Mouse (Mus musculus): ENCODE data around the gene Zfyve1. TPM values are rescaled to one million over a fixed set of nuclear protein-coding genes. Genes with fewer than 3 reads are reported as not detected.

Gene Zfyve1
- polyA plus RNA-seq, 1 experiment from 2014 or later, result 27.5 TPM

DNA sequence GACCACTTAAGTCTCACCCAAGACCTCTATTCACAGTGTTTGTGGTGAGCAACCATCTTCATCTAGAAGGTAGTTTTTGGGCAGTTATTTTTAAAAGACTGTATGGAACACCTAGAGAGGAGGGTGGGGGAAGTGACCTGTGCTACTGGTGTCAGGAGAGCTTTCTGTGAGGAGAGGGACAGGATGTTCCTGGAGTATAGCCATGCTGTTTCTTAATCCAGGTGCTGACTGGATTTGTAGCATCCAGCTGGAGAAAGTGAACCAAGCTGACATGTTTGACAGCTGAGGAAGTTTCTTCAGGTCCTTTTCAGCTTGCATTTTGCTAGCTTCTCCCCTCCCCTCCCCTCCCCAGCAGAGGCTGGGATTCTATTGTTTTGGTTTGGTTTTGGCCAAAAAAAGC lies 52.2 kb downstream of the Zfyve1 start:
- no peaks in the 10 kb centered on the region for H3K9me3 ChIP-seq (ENCODE audit: control insufficient read depth, low read length)
- no peak overlapping the region for H3K27ac ChIP-seq (replicated peaks; ENCODE audit: low read depth, low read length)
- ATAC-seq (ENCODE audit: low FRiP score, low TSS enrichment), result no peak
- DNase-seq, result no peak
- H3K27me3 ChIP-seq (ENCODE audit: control insufficient read depth, insufficient read depth, low read length), result no peaks in the 10 kb centered on the region
- no peak overlapping the region for H3K4me2 ChIP-seq (ENCODE audit: low read length)
- no peak overlapping the region for H3K4me3 ChIP-seq (replicated peaks; ENCODE audit: low read depth, low read length)
- no peaks in the 10 kb centered on the region for H3K4me1 ChIP-seq (ENCODE audit: control insufficient read depth, insufficient read depth, low read length)
- H3K9ac ChIP-seq (replicated peaks; ENCODE audit: low read length), result no peak overlapping the region
- peaks cover 66% of the 10 kb centered on the region for H3K36me3 ChIP-seq (ENCODE audit: control insufficient read depth, insufficient read depth, low read length)

DNA sequence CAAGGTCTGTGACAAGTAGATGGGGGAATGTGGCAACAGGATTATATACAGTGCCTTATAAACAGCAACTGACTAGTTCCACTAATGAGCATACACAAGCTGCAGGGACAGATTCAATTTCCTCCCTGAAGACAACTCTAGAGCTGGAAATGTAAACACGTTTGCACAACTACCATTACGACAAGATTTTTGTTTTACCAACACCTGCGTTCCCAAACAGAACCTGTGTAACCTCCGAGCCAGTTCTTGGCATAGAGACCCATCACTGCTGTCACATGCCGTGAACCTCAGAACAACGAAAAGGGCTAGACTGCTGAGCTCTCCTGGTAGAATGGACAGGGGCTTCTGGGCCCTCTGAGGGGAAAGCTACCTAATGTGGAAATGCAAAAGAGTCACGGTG lies 53.0 kb downstream of the Zfyve1 start:
- ATAC-seq (ENCODE audit: low FRiP score, low TSS enrichment) (no peak), DNase-seq (no peak)
- 89% methylated on average over 7 of the region's 7 CpGs for WGBS
- no peak overlapping the region for H3K4me3 ChIP-seq (replicated peaks; ENCODE audit: low read depth, low read length)
- H3K4me1 ChIP-seq (ENCODE audit: control insufficient read depth, insufficient read depth, low read length), result no peaks in the 10 kb centered on the region
- no peak overlapping the region for H3K4me2 ChIP-seq (ENCODE audit: low read length)
- H3K36me3 ChIP-seq (ENCODE audit: control insufficient read depth, insufficient read depth, low read length), result peaks cover 68% of the 10 kb centered on the region
- no peak overlapping the region for H3K27ac ChIP-seq (replicated peaks; ENCODE audit: low read depth, low read length)
- H3K27me3 ChIP-seq (ENCODE audit: control insufficient read depth, insufficient read depth, low read length), result no peaks in the 10 kb centered on the region
- no peaks in the 10 kb centered on the region for H3K9me3 ChIP-seq (ENCODE audit: control insufficient read depth, low read length)
- no peak overlapping the region for H3K9ac ChIP-seq (replicated peaks; ENCODE audit: low read length)

DNA sequence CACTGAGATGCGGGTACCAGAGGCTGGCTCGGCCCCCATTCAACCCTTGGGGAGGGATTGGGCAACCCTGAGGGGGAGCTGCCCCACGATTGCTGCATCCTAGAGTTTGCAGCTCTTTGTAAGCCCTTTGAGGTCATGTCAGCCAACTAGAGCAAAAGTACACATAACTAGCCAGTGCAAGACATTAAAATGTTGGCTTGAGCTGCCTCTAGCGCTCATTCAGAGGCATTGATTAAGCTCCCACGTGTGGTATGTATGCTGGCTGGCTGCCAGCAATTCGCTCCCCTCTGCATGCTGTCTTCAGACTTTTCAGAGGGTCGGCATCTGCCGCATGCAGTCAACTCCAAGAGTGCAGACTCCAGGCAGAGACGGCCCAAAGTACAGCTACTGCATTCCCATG lies 61.0 kb downstream of the Zfyve1 start:
- Histone ChIP-seq H3K36me3 (ENCODE audit: control insufficient read depth, insufficient read depth, low read length) (peaks cover 78% of the 10 kb centered on the region), H3K4me1 (ENCODE audit: control insufficient read depth, insufficient read depth, low read length) (peaks cover 8% of the 10 kb centered on the region; the same call in 1 of the 2 replicates), H3K9ac (replicated peaks; ENCODE audit: low read length) (no peak overlapping the region), H3K27ac (replicated peaks; ENCODE audit: low read depth, low read length) (no peak overlapping the region), H3K9me3 (ENCODE audit: control insufficient read depth, low read length) (no peaks in the 10 kb centered on the region), H3K4me3 (replicated peaks; ENCODE audit: low read depth, low read length) (no peak overlapping the region), H3K27me3 (ENCODE audit: control insufficient read depth, insufficient read depth, low read length) (no peaks in the 10 kb centered on the region), H3K4me2 (ENCODE audit: low read length) (no peak overlapping the region)
- WGBS, result 40% methylated on average over 9 of the region's 9 CpGs
- DNase-seq (peak; percentile 85), ATAC-seq (ENCODE audit: low FRiP score, low TSS enrichment) (peak; percentile 31; the same call in 1 of the 2 replicates)

DNA sequence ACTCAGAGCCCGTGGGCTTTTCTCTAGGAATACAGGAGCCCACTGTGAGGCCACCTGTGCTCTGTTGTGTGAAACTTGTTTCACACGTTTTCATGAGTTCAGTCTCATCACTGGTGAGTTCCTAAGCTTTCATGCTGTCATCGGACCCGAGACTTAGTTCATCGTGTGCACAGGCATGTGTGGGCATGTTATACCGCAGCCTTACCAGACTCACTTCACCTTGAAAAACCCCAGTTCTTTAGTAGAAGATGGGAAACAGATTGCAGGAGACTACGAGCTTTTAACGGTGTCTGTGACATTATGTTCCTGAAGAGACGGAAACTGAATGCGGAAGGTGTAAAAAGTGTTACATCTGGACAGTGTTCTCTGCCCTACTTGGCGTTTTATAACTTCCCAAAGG lies 61.6 kb downstream of the Zfyve1 start:
- no peak for ATAC-seq (ENCODE audit: low FRiP score, low TSS enrichment)
- H3K36me3 ChIP-seq (ENCODE audit: control insufficient read depth, insufficient read depth, low read length), result peaks cover 75% of the 10 kb centered on the region

DNA sequence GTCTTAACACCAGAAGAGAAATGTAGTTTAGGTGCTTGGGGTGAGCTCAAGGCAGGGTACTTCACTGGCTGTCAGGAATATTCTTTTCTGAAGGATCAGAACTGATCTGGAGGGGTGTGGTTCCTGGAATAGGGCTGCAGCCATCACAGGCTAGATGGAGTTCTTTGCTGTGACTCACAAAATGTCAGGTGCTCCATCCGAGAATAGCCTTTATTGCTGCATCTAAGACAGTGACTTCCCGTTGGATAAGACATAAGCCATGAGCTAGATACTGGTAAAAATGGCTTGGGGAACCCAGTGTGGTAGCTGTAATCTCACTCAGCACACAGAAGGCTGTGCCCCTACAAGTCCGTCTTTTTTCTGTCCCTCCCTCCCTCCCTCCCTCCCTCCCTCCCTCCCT lies 62.8 kb downstream of the Zfyve1 start:
- H3K36me3 ChIP-seq (ENCODE audit: control insufficient read depth, insufficient read depth, low read length), result peaks cover 68% of the 10 kb centered on the region
- H3K4me2 ChIP-seq (ENCODE audit: low read length), result no peak overlapping the region
- H3K9ac ChIP-seq (replicated peaks; ENCODE audit: low read length), result no peak overlapping the region
- DNase-seq, result no peak
- no peaks in the 10 kb centered on the region for H3K9me3 ChIP-seq (ENCODE audit: control insufficient read depth, low read length)
- H3K4me3 ChIP-seq (replicated peaks; ENCODE audit: low read depth, low read length), result no peak overlapping the region
- H3K27ac ChIP-seq (replicated peaks; ENCODE audit: low read depth, low read length), result no peak overlapping the region
- ATAC-seq (ENCODE audit: low FRiP score, low TSS enrichment), result no peak
- 81% methylated on average over 3 of the region's 3 CpGs for WGBS
- H3K4me1 ChIP-seq (ENCODE audit: control insufficient read depth, insufficient read depth, low read length), result peaks cover 8% of the 10 kb centered on the region; the same call in 1 of the 2 replicates
- no peaks in the 10 kb centered on the region for H3K27me3 ChIP-seq (ENCODE audit: control insufficient read depth, insufficient read depth, low read length)

More for the DNA sequence above, 61.6 kb downstream of the Zfyve1 start:
- 93% methylated on average over 11 of the region's 11 CpGs for WGBS
- Histone ChIP-seq H3K4me3 (replicated peaks; ENCODE audit: low read depth, low read length) (no peak overlapping the region), H3K27me3 (ENCODE audit: control insufficient read depth, insufficient read depth, low read length) (no peaks in the 10 kb centered on the region), H3K9me3 (ENCODE audit: control insufficient read depth, low read length) (no peaks in the 10 kb centered on the region), H3K27ac (replicated peaks; ENCODE audit: low read depth, low read length) (no peak overlapping the region), H3K9ac (replicated peaks; ENCODE audit: low read length) (no peak overlapping the region), H3K4me2 (ENCODE audit: low read length) (no peak overlapping the region), H3K4me1 (ENCODE audit: control insufficient read depth, insufficient read depth, low read length) (peaks cover 8% of the 10 kb centered on the region; the same call in 1 of the 2 replicates)
- DNase-seq, result no peak

DNA sequence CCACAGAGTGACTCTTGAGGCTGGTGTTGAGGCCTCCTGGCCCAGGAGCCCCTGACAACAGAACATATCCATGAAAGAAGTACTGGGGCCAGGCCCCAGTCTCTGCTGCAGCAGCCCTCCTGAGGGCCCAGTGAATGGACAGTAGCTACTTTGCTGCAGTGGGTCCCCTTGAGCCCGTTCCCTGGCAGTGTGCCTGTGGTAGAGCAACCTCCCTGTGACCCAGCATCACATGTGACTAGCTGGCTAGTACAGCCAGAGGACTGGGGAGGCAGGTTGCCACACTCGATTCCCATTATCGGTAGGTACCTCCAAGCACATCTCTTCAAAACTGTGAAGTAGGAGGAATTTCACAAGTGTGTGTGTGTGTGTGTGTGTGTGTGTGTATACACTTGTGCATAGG lies 64.1 kb downstream of the Zfyve1 start:
- WGBS, result 90% methylated on average over 3 of the region's 3 CpGs
- DNase-seq (no peak), ATAC-seq (ENCODE audit: low FRiP score, low TSS enrichment) (no peak)
- Histone ChIP-seq H3K4me1 (ENCODE audit: control insufficient read depth, insufficient read depth, low read length) (peaks cover 8% of the 10 kb centered on the region; the same call in 1 of the 2 replicates), H3K27me3 (ENCODE audit: control insufficient read depth, insufficient read depth, low read length) (no peaks in the 10 kb centered on the region), H3K9ac (replicated peaks; ENCODE audit: low read length) (no peak overlapping the region), H3K4me2 (ENCODE audit: low read length) (no peak overlapping the region), H3K27ac (replicated peaks; ENCODE audit: low read depth, low read length) (no peak overlapping the region), H3K9me3 (ENCODE audit: control insufficient read depth, low read length) (no peaks in the 10 kb centered on the region), H3K4me3 (replicated peaks; ENCODE audit: low read depth, low read length) (no peak overlapping the region), H3K36me3 (ENCODE audit: control insufficient read depth, insufficient read depth, low read length) (peaks cover 56% of the 10 kb centered on the region)

DNA sequence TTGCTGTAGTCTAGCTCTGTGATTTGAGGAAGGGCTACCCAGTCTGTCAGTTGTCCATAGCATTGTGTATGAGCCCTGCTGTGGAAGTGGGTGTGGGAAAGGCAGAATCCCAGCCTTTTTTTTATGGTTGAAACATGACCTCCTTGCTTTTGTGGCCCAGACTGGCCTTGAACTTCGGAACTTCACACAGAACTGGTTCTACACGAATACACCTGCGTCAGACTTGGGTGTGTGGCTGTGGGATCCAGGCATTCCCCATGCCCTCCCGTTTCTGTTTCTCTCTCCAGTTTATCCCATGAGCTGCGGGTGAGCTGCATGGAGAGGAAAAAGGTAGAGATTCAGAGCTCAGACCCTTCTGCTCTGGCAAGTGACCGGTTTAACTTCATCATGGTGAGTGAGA lies 65.0 kb downstream of the Zfyve1 start:
- Histone ChIP-seq H3K9ac (replicated peaks; ENCODE audit: low read length) (no peak overlapping the region), H3K4me2 (ENCODE audit: low read length) (no peak overlapping the region), H3K4me1 (ENCODE audit: control insufficient read depth, insufficient read depth, low read length) (peaks cover 8% of the 10 kb centered on the region; the same call in 1 of the 2 replicates), H3K4me3 (replicated peaks; ENCODE audit: low read depth, low read length) (no peak overlapping the region), H3K36me3 (ENCODE audit: control insufficient read depth, insufficient read depth, low read length) (peaks cover 53% of the 10 kb centered on the region), H3K27ac (replicated peaks; ENCODE audit: low read depth, low read length) (no peak overlapping the region), H3K27me3 (ENCODE audit: control insufficient read depth, insufficient read depth, low read length) (no peaks in the 10 kb centered on the region), H3K9me3 (ENCODE audit: control insufficient read depth, low read length) (no peaks in the 10 kb centered on the region)
- ATAC-seq (ENCODE audit: low FRiP score, low TSS enrichment) (no peak), DNase-seq (no peak)
- 93% methylated on average over 6 of the region's 6 CpGs for WGBS

DNA sequence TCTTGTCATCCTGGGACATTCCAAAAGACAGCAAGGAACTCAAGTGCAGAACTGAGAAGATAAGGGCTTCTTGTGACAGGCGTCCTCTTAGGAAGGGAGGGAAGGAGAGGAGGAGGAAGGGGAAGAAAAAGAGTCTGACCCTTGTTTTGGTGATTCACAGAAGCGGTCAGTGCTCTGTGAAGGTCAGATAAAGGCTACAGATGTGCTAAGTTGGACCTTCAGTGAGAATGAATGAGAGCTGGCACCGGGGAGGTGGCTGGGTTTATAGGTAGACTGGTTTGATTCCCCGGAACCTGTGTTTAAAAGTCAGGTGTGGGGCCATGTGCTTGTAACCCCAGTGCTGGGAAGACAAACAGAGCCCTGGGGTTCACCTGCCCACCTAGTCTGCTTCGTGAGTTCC lies 68.4 kb downstream of the Zfyve1 start:
- H3K9me3 ChIP-seq (ENCODE audit: control insufficient read depth, low read length), result no peaks in the 10 kb centered on the region
- no peaks in the 10 kb centered on the region for H3K4me1 ChIP-seq (ENCODE audit: control insufficient read depth, insufficient read depth, low read length)
- H3K27me3 ChIP-seq (ENCODE audit: control insufficient read depth, insufficient read depth, low read length), result no peaks in the 10 kb centered on the region
- no peak overlapping the region for H3K9ac ChIP-seq (replicated peaks; ENCODE audit: low read length)
- ATAC-seq (ENCODE audit: low FRiP score, low TSS enrichment), result no peak
- H3K4me3 ChIP-seq (replicated peaks; ENCODE audit: low read depth, low read length), result no peak overlapping the region
- WGBS, result 93% methylated on average over 5 of the region's 5 CpGs
- H3K27ac ChIP-seq (replicated peaks; ENCODE audit: low read depth, low read length), result no peak overlapping the region
- H3K4me2 ChIP-seq (ENCODE audit: low read length), result no peak overlapping the region
- H3K36me3 ChIP-seq (ENCODE audit: control insufficient read depth, insufficient read depth, low read length), result peaks cover 31% of the 10 kb centered on the region
- no peak for DNase-seq

DNA sequence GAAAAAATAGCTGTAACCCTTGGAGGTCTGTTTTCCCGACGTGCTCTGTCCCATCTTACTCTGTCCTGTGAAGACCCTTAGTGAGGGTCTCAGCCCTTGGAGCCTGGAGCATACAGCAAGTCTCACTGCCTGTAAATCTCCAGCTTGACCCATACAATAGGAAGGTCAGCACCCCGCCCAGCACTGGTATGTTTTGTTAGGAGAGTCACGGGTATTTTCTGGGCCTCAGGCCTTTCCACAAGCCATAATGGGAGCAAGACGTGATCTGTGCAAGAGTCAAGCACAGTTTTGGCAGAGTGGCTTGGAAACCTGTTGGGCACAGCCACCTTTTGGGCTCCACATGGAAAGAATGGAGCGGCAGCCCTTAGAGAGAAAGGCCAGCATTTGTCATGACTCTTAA lies 69.2 kb downstream of the Zfyve1 start:
- DNase-seq, result no peak
- H3K4me1 ChIP-seq (ENCODE audit: control insufficient read depth, insufficient read depth, low read length), result no peaks in the 10 kb centered on the region; the same call in 1 of the 2 replicates
- no peak for ATAC-seq (ENCODE audit: low FRiP score, low TSS enrichment)
- no peak overlapping the region for H3K4me2 ChIP-seq (ENCODE audit: low read length)
- H3K9ac ChIP-seq (replicated peaks; ENCODE audit: low read length), result no peak overlapping the region
- peaks cover 27% of the 10 kb centered on the region for H3K36me3 ChIP-seq (ENCODE audit: control insufficient read depth, insufficient read depth, low read length)
- WGBS, result 74% methylated on average over 6 of the region's 6 CpGs
- H3K27me3 ChIP-seq (ENCODE audit: control insufficient read depth, insufficient read depth, low read length), result no peaks in the 10 kb centered on the region
- H3K4me3 ChIP-seq (replicated peaks; ENCODE audit: low read depth, low read length), result no peak overlapping the region
- no peaks in the 10 kb centered on the region for H3K9me3 ChIP-seq (ENCODE audit: control insufficient read depth, low read length)
- H3K27ac ChIP-seq (replicated peaks; ENCODE audit: low read depth, low read length), result no peak overlapping the region
